Mouse (Mus musculus) stomach, embryonic 16.5 days (tissue): ENCODE data around the gene Vps50. TPM values are rescaled to one million over a fixed set of nuclear protein-coding genes. Genes with fewer than 3 reads are reported as not detected.

Experiments used
- ATAC-seq: fragments of 200-750 bp; cut with Nextera tagmentation; 2 replicates; pipeline ENCODE4 v1.8.0; 2017; ENCODE audit warnings: moderate number of reproducible peaks, moderate TSS enrichment; ENCODE audit not compliant: insufficient read depth, low FRiP score
- H3K27ac ChIP-seq: fragments of 300-500 bp; sonication (generic); 2 replicates; pipeline ENCODE4 v1.5.1; 2014; ENCODE audit warnings: low read length
- H3K27me3 ChIP-seq: fragments of 300-500 bp; sonication (generic); 2 replicates; pipeline ENCODE4 v1.6.1; 2014; ENCODE audit warnings: low read length, control low read depth, mixed read lengths; ENCODE audit not compliant: control insufficient read depth, insufficient read depth
- H3K36me3 ChIP-seq: fragments of 300-500 bp; sonication (generic); 2 replicates; pipeline ENCODE4 v1.6.1; 2014; ENCODE audit warnings: low read length; ENCODE audit not compliant: control insufficient read depth, insufficient read depth
- H3K4me1 ChIP-seq: fragments of 300-500 bp; sonication (generic); 2 replicates; pipeline ENCODE4 v1.6.1; 2014; ENCODE audit warnings: low read length, control low read depth, mixed read lengths; ENCODE audit not compliant: control insufficient read depth, insufficient read depth
- H3K4me2 ChIP-seq: fragments of 300-500 bp; sonication (generic); 2 replicates; pipeline ENCODE4 v1.6.1; 2014; ENCODE audit warnings: low read depth, low read length, mixed read lengths
- H3K4me3 ChIP-seq: fragments of 300-500 bp; sonication (generic); replicated peaks from 2 replicates; pipeline ENCODE4 v1.5.1; 2014; ENCODE audit warnings: mild to moderate bottlenecking, low read length
- H3K9ac ChIP-seq: fragments of 300-500 bp; sonication (generic); 2 replicates; pipeline ENCODE4 v1.6.1; 2014; ENCODE audit warnings: low read length
- H3K9me3 ChIP-seq: fragments of 300-500 bp; sonication (generic); replicated peaks from 2 replicates; pipeline ENCODE4 v1.6.1; 2016; ENCODE audit warnings: low read length, control low read depth; ENCODE audit not compliant: control insufficient read depth
- WGBS: fragments of 180-500 bp; shearing (Covaris S2); extraction: QIAGEN DNeasy Blood & Tissue Kit; methylation state at CpG from one replicate; pipeline ENCODE4 v1.1.7; 2014; 5-methylcytosine and 5-hydroxymethylcytosine counted together
- polyA plus RNA-seq: library from polyadenylated mRNA; unstranded; fragments of >200 nt; fragmentation: Nextera tagmentation; extraction: Ambion mirVana; gene quantifications from 2 replicates; pipeline ENCODE4 v1.2.1, GENCODE M21; 2015

The Vps50 gene
- 27.6 and 30.8 TPM in 2 replicates for polyA plus RNA-seq

GRCm38 (mm10) chr6:3498162-3498848, at the start of gene Vps50, which contains the start of gene Hepacam2:
Gene Vps50 (plus strand): TSS chr6:3498382.
Gene Hepacam2 (minus strand): TSS chr6:3498298.
- peak; percentile 98 for ATAC-seq
- WGBS, result 1% methylated on average over 28 of the region's 28 CpGs
- H3K9ac ChIP-seq, result peak within 1 kb of the TSS; percentile 77

GRCm38 (mm10) chr6:3454421-3454820, 43.8 kb upstream of the Vps50 start:
- no peak overlapping the region for H3K4me3 ChIP-seq
- no peaks in the 10 kb centered on the region for H3K27me3 ChIP-seq
- no peak overlapping the region for H3K9ac ChIP-seq
- H3K27ac ChIP-seq, result no peak overlapping the region
- H3K4me1 ChIP-seq, result no peaks in the 10 kb centered on the region
- H3K4me2 ChIP-seq, result no peak overlapping the region
- H3K9me3 ChIP-seq, result no peaks in the 10 kb centered on the region
- 36% methylated on average over 5 of the region's 5 CpGs for WGBS
- no peak for ATAC-seq
- H3K36me3 ChIP-seq, result no peaks in the 10 kb centered on the region

More at GRCm38 (mm10) chr6:3498162-3498848, at the start of gene Vps50, which contains the start of gene Hepacam2:
- H3K36me3 ChIP-seq, result no peaks in the 10 kb centered on the region
- H3K27ac ChIP-seq, result no peak within 1 kb of the TSS
- no peaks in the 10 kb centered on the region for H3K9me3 ChIP-seq
- H3K4me1 ChIP-seq, result peaks cover 6% of the 10 kb centered on the region; the same call in 1 of the 2 replicates
- peak within 1 kb of the TSS; percentile 97 for H3K4me2 ChIP-seq
- no peaks in the 10 kb centered on the region for H3K27me3 ChIP-seq
- peak within 1 kb of the TSS; percentile 87 for H3K4me3 ChIP-seq

- Histone ChIP-seq H3K4me2 (no peak overlapping the region), H3K4me1 (no peaks in the 10 kb centered on the region), H3K27ac (no peak overlapping the region), H3K9me3 (no peaks in the 10 kb centered on the region), H3K4me3 (no peak overlapping the region), H3K36me3 (no peaks in the 10 kb centered on the region), H3K9ac (no peak overlapping the region), H3K27me3 (no peaks in the 10 kb centered on the region)
- WGBS, result 66% methylated on average over 11 of the region's 11 CpGs
- ATAC-seq, result no peak; the same call in 1 of the 2 replicates
Measured at GRCm38 (mm10) chr6:3455944-3456536, 42.1 kb upstream of the Vps50 start.

- H3K9ac ChIP-seq, result no peak overlapping the region
- WGBS, result 70% methylated on average over 6 of the region's 6 CpGs
- no peaks in the 10 kb centered on the region for H3K27me3 ChIP-seq
- H3K4me1 ChIP-seq, result no peaks in the 10 kb centered on the region
- no peak overlapping the region for H3K27ac ChIP-seq
- no peak for ATAC-seq
- no peak overlapping the region for H3K4me2 ChIP-seq
- no peak overlapping the region for H3K4me3 ChIP-seq
- H3K9me3 ChIP-seq, result no peaks in the 10 kb centered on the region
- H3K36me3 ChIP-seq, result no peaks in the 10 kb centered on the region
Measured at GRCm38 (mm10) chr6:3463026-3463425, 35.2 kb upstream of the Vps50 start.

GRCm38 (mm10) chr6:3463594-3463993, 34.6 kb upstream of the Vps50 start:
- no peak for ATAC-seq
- Histone ChIP-seq H3K4me1 (no peaks in the 10 kb centered on the region), H3K9ac (no peak overlapping the region), H3K4me2 (no peak overlapping the region), H3K27me3 (no peaks in the 10 kb centered on the region), H3K4me3 (no peak overlapping the region), H3K27ac (no peak overlapping the region), H3K9me3 (no peaks in the 10 kb centered on the region), H3K36me3 (no peaks in the 10 kb centered on the region)
- 73% methylated on average over 2 of the region's 2 CpGs for WGBS

- H3K36me3 ChIP-seq, result no peaks in the 10 kb centered on the region
- WGBS, result 31% methylated on average over 1 of the region's 1 CpGs
- no peaks in the 10 kb centered on the region for H3K9me3 ChIP-seq
- ATAC-seq, result 0 out of 2 replicates have a peak, but pooled peaks have one; percentile 29
- no peak overlapping the region for H3K4me2 ChIP-seq
- H3K9ac ChIP-seq, result no peak overlapping the region
- H3K4me1 ChIP-seq, result no peaks in the 10 kb centered on the region
- H3K27ac ChIP-seq, result no peak overlapping the region
- no peaks in the 10 kb centered on the region for H3K27me3 ChIP-seq
- no peak overlapping the region for H3K4me3 ChIP-seq
Measured at GRCm38 (mm10) chr6:3468627-3469026, 29.6 kb upstream of the Vps50 start.

GRCm38 (mm10) chr6:3470706-3471105, 27.5 kb upstream of the Vps50 start:
- Histone ChIP-seq H3K27me3 (no peaks in the 10 kb centered on the region), H3K27ac (no peak overlapping the region), H3K4me1 (no peaks in the 10 kb centered on the region), H3K9me3 (no peaks in the 10 kb centered on the region), H3K4me2 (no peak overlapping the region), H3K36me3 (no peaks in the 10 kb centered on the region), H3K9ac (no peak overlapping the region), H3K4me3 (no peak overlapping the region)
- no peak for ATAC-seq
- 41% methylated on average over 2 of the region's 2 CpGs for WGBS

- no peaks in the 10 kb centered on the region for H3K4me1 ChIP-seq
- H3K9me3 ChIP-seq, result no peaks in the 10 kb centered on the region
- H3K4me3 ChIP-seq, result no peak overlapping the region
- H3K27me3 ChIP-seq, result no peaks in the 10 kb centered on the region
- 17% methylated on average over 2 of the region's 2 CpGs for WGBS
- no peak overlapping the region for H3K9ac ChIP-seq
- ATAC-seq, result no peak
- no peaks in the 10 kb centered on the region for H3K36me3 ChIP-seq
- no peak overlapping the region for H3K4me2 ChIP-seq
- H3K27ac ChIP-seq, result no peak overlapping the region
Measured at GRCm38 (mm10) chr6:3476299-3476698, 21.9 kb upstream of the Vps50 start.

- H3K9ac ChIP-seq, result no peak overlapping the region
Measured at GRCm38 (mm10) chr6:3479853-3480252, 18.3 kb upstream of the Vps50 start.

More at GRCm38 (mm10) chr6:3479853-3480252, 18.3 kb upstream of the Vps50 start:
- Histone ChIP-seq H3K9me3 (no peaks in the 10 kb centered on the region), H3K4me1 (no peaks in the 10 kb centered on the region), H3K4me2 (no peak overlapping the region), H3K4me3 (no peak overlapping the region), H3K27me3 (no peaks in the 10 kb centered on the region), H3K27ac (no peak overlapping the region), H3K36me3 (no peaks in the 10 kb centered on the region)
- 46% methylated on average over 5 of the region's 5 CpGs for WGBS
- ATAC-seq, result no peak
